Comparison of ENCODE assay signal across 8 mouse cellular contexts in genomic region chr1:143701736-143702135, GRCm38 (mm10). TPM values are rescaled to one million over a fixed set of nuclear protein-coding genes. Genes with fewer than 3 reads are reported as not detected.
DNase-seq lines count a peak whose midpoint lies in the region; ATAC-seq and TF ChIP-seq lines count a peak whose summit lies in the region.

No protein-coding gene starts in this region.

- TF ChIP-seq POLR2A in liver, adult 2 months (IDR thresholded peaks at IDR 0.05; ENCODE audit: extremely low read depth, insufficient read depth, low read length) = no peak
- no peak for TF ChIP-seq POLR2A in cortical plate, adult 2 months (IDR thresholded peaks at IDR 0.05; ENCODE audit: extremely low read depth, insufficient read depth, low read length)

- H3K9me3 ChIP-seq in intestine, embryonic 15.5 days = no peaks in the 10 kb centered on the region
- H3K9me3 ChIP-seq in neural tube, embryonic 14.5 days (ENCODE audit: control insufficient read depth, low read length) = no peaks in the 10 kb centered on the region

- ATAC-seq in intestine, embryonic 15.5 days = no peak
- no peak for ATAC-seq in neural tube, embryonic 14.5 days (ENCODE audit: low read depth)

- WGBS in liver, adult 2 months = under 1% methylated on average over 13 of the region's 13 CpGs
- under 1% methylated on average over 13 of the region's 13 CpGs for WGBS in intestine, embryonic 15.5 days
- WGBS in neural tube, embryonic 14.5 days = under 1% methylated on average over 13 of the region's 13 CpGs

- H3K27ac ChIP-seq in liver, adult 2 months (replicated peaks; ENCODE audit: insufficient read depth, low read depth, low read length) = no peak overlapping the region; the same call in 1 of the 2 replicates
- no peak overlapping the region for H3K27ac ChIP-seq in cortical plate, adult 2 months (ENCODE audit: insufficient read depth, low read length)
- H3K27ac ChIP-seq in intestine, embryonic 15.5 days = peak overlapping the region; percentile 94; the same call in 1 of the 2 replicates
- H3K27ac ChIP-seq in neural tube, embryonic 14.5 days (ENCODE audit: low read depth, low read length) = no peak overlapping the region

- no peaks in the 10 kb centered on the region for H3K27me3 ChIP-seq in liver, adult 2 months (ENCODE audit: control insufficient read depth, insufficient read depth, low read length)
- H3K27me3 ChIP-seq in intestine, embryonic 15.5 days (replicated peaks) = no peaks in the 10 kb centered on the region
- H3K27me3 ChIP-seq in neural tube, embryonic 14.5 days (ENCODE audit: control insufficient read depth, insufficient read depth, low read length) = no peaks in the 10 kb centered on the region

- peaks cover 5% of the 10 kb centered on the region; the same call in 1 of the 2 replicates for H3K4me1 ChIP-seq in liver, adult 2 months (ENCODE audit: control insufficient read depth, insufficient read depth, low read length)
- H3K4me1 ChIP-seq in cortical plate, adult 2 months (ENCODE audit: control insufficient read depth, insufficient read depth, low read length) = no peaks in the 10 kb centered on the region; the same call in 1 of the 2 replicates
- H3K4me1 ChIP-seq in intestine, embryonic 15.5 days (replicated peaks) = no peaks in the 10 kb centered on the region
- H3K4me1 ChIP-seq in neural tube, embryonic 14.5 days (ENCODE audit: control insufficient read depth, insufficient read depth, low read length) = peaks cover 11% of the 10 kb centered on the region

- DNase-seq in liver, adult 2 months (ENCODE audit: extremely low read depth, low read depth, low spot score) = no peak
- DNase-seq in liver = no peak
- DNase-seq in natural killer cell, adult 2 months (ENCODE audit: low spot score in 2 of 2) = no peak
- DNase-seq in gastrocnemius, adult 8-10 months (ENCODE audit: low spot score in 2 of 2) = no peak
- DNase-seq in spleen, adult 12 weeks (ENCODE audit: low spot score) = no peak

- peaks cover 3% of the 10 kb centered on the region; the same call in 1 of the 2 replicates for H3K79me2 ChIP-seq in liver, adult 2 months (ENCODE audit: control insufficient read depth, insufficient read depth, low read length)

- TF ChIP-seq CTCF in liver, adult 2 months (IDR thresholded peaks at IDR 0.05; ENCODE audit: low read depth, low read length) = no peak
- TF ChIP-seq CTCF in cortical plate, adult 2 months (IDR thresholded peaks at IDR 0.05; ENCODE audit: extremely low read depth, insufficient read depth, low read length) = no peak

- peak overlapping the region; percentile 77 for H3K4me3 ChIP-seq in liver, adult 2 months (ENCODE audit: insufficient read depth, low read depth, low read length)
- H3K4me3 ChIP-seq in cortical plate, adult 2 months (ENCODE audit: insufficient read depth, low read length) = peak overlapping the region; percentile 93
- H3K4me3 ChIP-seq in intestine, embryonic 15.5 days (replicated peaks) = peak overlapping the region; percentile 87
- peak overlapping the region; percentile 87 for H3K4me3 ChIP-seq in neural tube, embryonic 14.5 days (ENCODE audit: low read depth, low read length)

- H3K9ac ChIP-seq in liver, adult 2 months (ENCODE audit: low read depth, low read length) = peak overlapping the region; percentile 72
- peak overlapping the region; percentile 93 for H3K9ac ChIP-seq in intestine, embryonic 15.5 days
- peak overlapping the region; percentile 68 for H3K9ac ChIP-seq in neural tube, embryonic 14.5 days (replicated peaks; ENCODE audit: low read depth, low read length)

- peaks cover 7% of the 10 kb centered on the region for H3K36me3 ChIP-seq in liver, adult 2 months (ENCODE audit: control insufficient read depth, insufficient read depth, low read length)
- no peaks in the 10 kb centered on the region; the same call in 1 of the 2 replicates for H3K36me3 ChIP-seq in intestine, embryonic 15.5 days
- no peaks in the 10 kb centered on the region; the same call in 1 of the 2 replicates for H3K36me3 ChIP-seq in neural tube, embryonic 14.5 days (ENCODE audit: control insufficient read depth, insufficient read depth, low read length)

- H3K4me2 ChIP-seq in intestine, embryonic 15.5 days (replicated peaks) = peak overlapping the region; percentile 68
- H3K4me2 ChIP-seq in neural tube, embryonic 14.5 days (ENCODE audit: low read depth, low read length) = peak overlapping the region; percentile 82

RNA-seq across cellular contexts. Expression of gene Cdc73, which starts 1.0 kb away (rescaled TPM):
- total RNA-seq in liver, adult 2 months (2014; rRNA removed) = 6.7 and 7.2 TPM in 2 replicates
- 0.63 and 1.1 TPM in 2 replicates for polyA plus RNA-seq in liver, adult 2 months (2012; rRNA removed)
- polyA plus RNA-seq in cortical plate, adult 2 months (2012; rRNA removed) = 13.0 and 14.1 TPM in 2 replicates
- polyA plus RNA-seq in intestine, embryonic 15.5 days (2015; fragmentation: Nextera tagmentation; extraction: Ambion mirVana) = 26.7 and 28.0 TPM in 2 replicates
- polyA plus RNA-seq in neural tube, embryonic 14.5 days (2014; fragmentation: Nextera tagmentation; extraction: Ambion mirVana) = 15.7 and 17.1 TPM in 2 replicates
- 10 to 100 TPM; 47.1 to 59.3 (median 52.9) TPM for total RNA-seq in gastrocnemius, adult 8-10 months (2022)

RNA-seq across cellular contexts. Expression of gene Glrx2, which starts 14.4 kb away (rescaled TPM):
- total RNA-seq in liver, adult 2 months (2014; rRNA removed) = 11.8 and 12.6 TPM in 2 replicates
- polyA plus RNA-seq in liver, adult 2 months (2012; rRNA removed) = 18.9 and 21.7 TPM in 2 replicates
- 107 and 128 TPM in 2 replicates for polyA plus RNA-seq in cortical plate, adult 2 months (2012; rRNA removed)
- polyA plus RNA-seq in intestine, embryonic 15.5 days (2015; fragmentation: Nextera tagmentation; extraction: Ambion mirVana) = 91.2 and 94.7 TPM in 2 replicates
- 98.7 and 110 TPM in 2 replicates for polyA plus RNA-seq in neural tube, embryonic 14.5 days (2014; fragmentation: Nextera tagmentation; extraction: Ambion mirVana)
- total RNA-seq in gastrocnemius, adult 8-10 months (2022) = 10 to 100 TPM; 81.4 to 90.4 (median 85.8) TPM
